Mouse (Mus musculus) heart, embryonic 10.5 days (tissue): ENCODE data around the gene Sptan1. TPM values are rescaled to one million over a fixed set of nuclear protein-coding genes. Genes with fewer than 3 reads are reported as not detected.

Source experiments
- DNase-seq: peaks from one replicate; pipeline ENCODE4 v3.0.0-alpha.2; 2017; ENCODE audit warnings: low spot score
- H3K27ac ChIP-seq: fragments of 300-500 bp; sonication (generic); 2 replicates; pipeline ENCODE4 v1.5.1; 2016; ENCODE audit warnings: mild to moderate bottlenecking
- H3K27me3 ChIP-seq: fragments of 300-500 bp; sonication (generic); 2 replicates; pipeline ENCODE4 v1.6.1; 2016; ENCODE audit warnings: mild to moderate bottlenecking; ENCODE audit not compliant: poor library complexity, insufficient read depth, severe bottlenecking
- H3K36me3 ChIP-seq: fragments of 300-500 bp; sonication (generic); 2 replicates; pipeline ENCODE4 v1.6.1; 2016; ENCODE audit warnings: mild to moderate bottlenecking, moderate library complexity
- H3K4me1 ChIP-seq: fragments of 300-500 bp; sonication (generic); 2 replicates; pipeline ENCODE4 v1.6.1; 2016; ENCODE audit warnings: mild to moderate bottlenecking
- H3K4me3 ChIP-seq: fragments of 300-500 bp; sonication (generic); 2 replicates; pipeline ENCODE4 v1.5.1; 2016; ENCODE audit warnings: mild to moderate bottlenecking, moderate library complexity
- H3K9me3 ChIP-seq: fragments of 300-500 bp; sonication (generic); 2 replicates; pipeline ENCODE4 v1.6.1; 2016; ENCODE audit warnings: mild to moderate bottlenecking, moderate library complexity
- WGBS: fragments of 180-500 bp; shearing (Covaris S2); methylation state at CpG from one replicate; pipeline ENCODE4 v1.1.7; 2016; 5-methylcytosine and 5-hydroxymethylcytosine counted together
- polyA plus RNA-seq: library from polyadenylated mRNA; unstranded; fragments of >200 nt; fragmentation: Nextera tagmentation; extraction: Ambion mirVana; gene quantifications from 2 replicates; pipeline ENCODE4 v1.2.1, GENCODE M21; 2016

Sptan1 gene
- 103 and 116 TPM in 2 replicates for polyA plus RNA-seq

DNA sequence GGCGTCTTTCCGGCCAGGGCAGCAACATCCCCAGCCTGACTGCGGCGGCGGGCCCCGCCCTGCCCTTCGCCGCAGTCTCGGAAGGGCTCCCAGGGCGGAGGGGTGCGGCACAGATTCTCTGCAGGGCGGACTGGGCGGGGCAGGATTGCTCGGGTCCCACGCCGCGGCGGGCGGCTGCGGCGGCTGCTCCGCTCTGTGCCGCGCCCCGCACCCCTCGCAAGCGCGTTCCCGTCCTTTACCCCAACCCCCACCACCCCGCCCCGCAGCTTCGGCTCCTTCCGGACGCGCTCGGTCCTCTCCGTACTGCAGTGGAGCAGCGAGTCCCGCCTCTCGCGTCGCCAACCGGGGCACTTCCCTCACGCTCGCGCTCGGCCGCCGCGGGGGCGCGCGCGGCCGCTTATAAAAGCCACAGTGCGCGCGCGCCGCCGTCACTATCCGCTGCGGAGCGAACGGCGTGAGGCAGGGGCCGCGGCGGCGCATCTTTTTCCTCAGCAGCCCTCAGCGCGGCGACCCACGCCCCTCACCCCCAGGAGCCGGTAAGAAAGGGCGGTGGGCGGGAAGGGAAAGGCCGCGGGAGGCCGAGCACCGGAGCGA lies at the start of gene Sptan1:
Gene Sptan1, plus strand, starts transcription at position 311 of the 594 bp plus-strand sequence.
- WGBS: 0% methylated on average over 71 of the region's 82 CpGs
- Histone ChIP-seq H3K9me3 (no peaks in the 10 kb centered on the region), H3K36me3 (peaks cover 27% of the 10 kb centered on the region), H3K27ac (peak within 1 kb of the TSS; percentile 96), H3K4me1 (peaks cover 36% of the 10 kb centered on the region), H3K27me3 (no peaks in the 10 kb centered on the region), H3K4me3 (peak within 1 kb of the TSS; percentile 85)
- peak; percentile 97 for DNase-seq

- peaks cover 91% of the 10 kb centered on the region for H3K36me3 ChIP-seq
- no peak for DNase-seq
- 93% methylated on average over 11 of the region's 11 CpGs for WGBS
- H3K4me1 ChIP-seq: 0 out of 2 replicates have a peak, but pooled peaks cover 4% of the 10 kb centered on the region
- H3K27ac ChIP-seq: no peak overlapping the region
- no peak overlapping the region for H3K4me3 ChIP-seq
- H3K9me3 ChIP-seq: no peaks in the 10 kb centered on the region
- no peaks in the 10 kb centered on the region for H3K27me3 ChIP-seq
These were observed 47.7 kb upstream of the Sptan1 start for GRCm38 (mm10) chr2:29917621-29918020.

DNA sequence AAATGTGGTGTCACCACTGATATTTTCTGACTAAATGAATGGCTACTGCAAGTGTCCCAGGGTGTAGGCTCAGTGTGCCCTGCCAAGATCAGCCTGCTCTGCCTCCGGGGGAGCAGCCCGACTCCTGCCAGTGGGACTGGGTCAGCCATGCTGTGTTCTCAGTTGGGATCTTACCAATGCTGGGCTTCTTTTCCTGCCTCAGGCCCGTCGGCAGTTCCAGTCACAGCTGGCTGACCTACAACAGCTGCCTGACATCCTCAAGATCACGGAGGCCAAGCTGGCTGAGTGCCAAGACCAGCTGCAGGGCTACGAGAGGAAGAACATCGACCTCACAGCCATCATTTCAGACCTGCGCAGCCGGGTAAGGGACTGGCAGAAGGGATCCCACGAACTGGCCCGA lies 43.3 kb upstream of the Sptan1 start:
- DNase-seq: no peak
- H3K27ac ChIP-seq: no peak overlapping the region
- peaks cover 93% of the 10 kb centered on the region for H3K36me3 ChIP-seq
- no peak overlapping the region for H3K4me3 ChIP-seq
- 73% methylated on average over 11 of the region's 11 CpGs for WGBS
- no peaks in the 10 kb centered on the region for H3K9me3 ChIP-seq
- 0 out of 2 replicates have a peak, but pooled peaks cover 4% of the 10 kb centered on the region for H3K4me1 ChIP-seq
- no peaks in the 10 kb centered on the region for H3K27me3 ChIP-seq

DNA sequence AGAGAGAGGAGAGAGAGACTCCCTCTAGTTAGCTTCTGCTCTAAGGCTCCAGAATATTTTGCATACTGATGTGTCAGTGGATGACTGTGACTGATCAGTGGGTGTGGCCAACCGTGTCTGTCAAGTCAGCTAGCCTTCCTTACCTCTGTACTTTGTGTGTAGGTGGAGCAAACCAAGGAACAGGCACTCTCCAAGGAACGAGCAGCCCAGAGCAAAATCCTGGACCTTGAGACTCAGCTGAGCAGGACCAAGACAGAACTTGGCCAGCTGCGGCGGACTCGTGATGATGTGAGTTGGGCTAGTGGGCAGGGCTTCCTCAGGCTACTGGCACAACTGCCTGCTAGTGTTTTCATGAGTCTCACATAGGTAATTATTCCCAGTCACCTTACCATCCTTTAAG lies 38.8 kb upstream of the Sptan1 start:
- H3K27ac ChIP-seq: no peak overlapping the region
- peaks cover 96% of the 10 kb centered on the region for H3K36me3 ChIP-seq
- H3K4me3 ChIP-seq: no peak overlapping the region
- H3K27me3 ChIP-seq: no peaks in the 10 kb centered on the region
- 0 out of 2 replicates have a peak, but pooled peaks cover 4% of the 10 kb centered on the region for H3K4me1 ChIP-seq
- H3K9me3 ChIP-seq: no peaks in the 10 kb centered on the region
- DNase-seq: no peak
- 88% methylated on average over 5 of the region's 5 CpGs for WGBS

GRCm38 (mm10) chr2:29930506-29930905 lies 34.9 kb upstream of the Sptan1 start:
- peaks cover 61% of the 10 kb centered on the region for H3K36me3 ChIP-seq

GRCm38 (mm10) chr2:29931194-29931593 lies 34.2 kb upstream of the Sptan1 start:
- H3K36me3 ChIP-seq: peaks cover 54% of the 10 kb centered on the region
- WGBS: 88% methylated on average over 6 of the region's 6 CpGs

More at GRCm38 (mm10) chr2:29930506-29930905, 34.9 kb upstream of the Sptan1 start:
- H3K9me3 ChIP-seq: no peaks in the 10 kb centered on the region
- no peaks in the 10 kb centered on the region for H3K27me3 ChIP-seq
- no peak overlapping the region for H3K4me3 ChIP-seq
- H3K27ac ChIP-seq: no peak overlapping the region
- 87% methylated on average over 10 of the region's 10 CpGs for WGBS
- no peak for DNase-seq
- H3K4me1 ChIP-seq: 0 out of 2 replicates have a peak, but pooled peaks cover 3% of the 10 kb centered on the region

GRCm38 (mm10) chr2:29934906-29935599 lies 30.3 kb upstream of the Sptan1 start, which contains the start of gene Gle1:
Gene Gle1, plus strand, starts transcription at chr2:29935426.
- H3K36me3 ChIP-seq: peaks cover 46% of the 10 kb centered on the region
- WGBS: 3% methylated on average over 44 of the region's 44 CpGs
- H3K9me3 ChIP-seq: no peaks in the 10 kb centered on the region
- H3K27me3 ChIP-seq: no peaks in the 10 kb centered on the region
- peak within 1 kb of the TSS; percentile 89 for H3K27ac ChIP-seq
- H3K4me1 ChIP-seq: peaks cover 9% of the 10 kb centered on the region
- H3K4me3 ChIP-seq: peak within 1 kb of the TSS; percentile 93
- DNase-seq: peak; percentile 98

More at GRCm38 (mm10) chr2:29931194-29931593, 34.2 kb upstream of the Sptan1 start:
- Histone ChIP-seq H3K4me3 (no peak overlapping the region), H3K27ac (no peak overlapping the region), H3K27me3 (no peaks in the 10 kb centered on the region), H3K4me1 (peaks cover 8% of the 10 kb centered on the region), H3K9me3 (no peaks in the 10 kb centered on the region)
- no peak for DNase-seq

GRCm38 (mm10) chr2:29940073-29940472 lies 25.3 kb upstream of the Sptan1 start:
- Histone ChIP-seq H3K27me3 (no peaks in the 10 kb centered on the region), H3K9me3 (no peaks in the 10 kb centered on the region), H3K27ac (no peak overlapping the region), H3K4me3 (no peak overlapping the region), H3K36me3 (peaks cover 75% of the 10 kb centered on the region), H3K4me1 (peaks cover 17% of the 10 kb centered on the region)
- 92% methylated on average over 9 of the region's 9 CpGs for WGBS
- no peak for DNase-seq

GRCm38 (mm10) chr2:29940826-29941225 lies 24.5 kb upstream of the Sptan1 start:
- no peak overlapping the region for H3K4me3 ChIP-seq
- DNase-seq: no peak
- no peaks in the 10 kb centered on the region for H3K27me3 ChIP-seq
- H3K27ac ChIP-seq: no peak overlapping the region
- H3K36me3 ChIP-seq: peaks cover 81% of the 10 kb centered on the region
- 91% methylated on average over 7 of the region's 7 CpGs for WGBS
- H3K4me1 ChIP-seq: peaks cover 17% of the 10 kb centered on the region
- no peaks in the 10 kb centered on the region for H3K9me3 ChIP-seq

DNA sequence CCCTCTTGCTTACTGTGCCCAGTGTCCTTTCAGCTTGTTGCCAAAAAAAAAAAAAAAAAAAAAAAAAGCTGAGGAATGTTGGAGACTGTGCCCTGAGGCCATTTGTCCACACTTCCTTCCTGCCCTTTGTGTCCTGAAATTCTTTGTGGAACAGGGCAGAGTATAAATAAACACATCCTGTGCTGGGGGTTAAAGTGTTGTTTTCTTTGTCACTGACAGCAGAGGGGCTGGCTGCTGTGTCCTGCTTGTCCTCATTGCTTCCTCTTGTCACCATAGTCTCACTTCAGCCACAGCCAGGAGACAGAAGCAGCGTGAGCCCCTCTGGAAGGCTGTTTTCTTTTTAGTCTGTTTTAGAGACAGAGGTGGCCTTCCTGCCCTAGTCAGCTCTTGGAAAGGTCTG lies 20.6 kb upstream of the Sptan1 start:
- Histone ChIP-seq H3K27ac (peak overlapping the region; percentile 76), H3K4me3 (no peak overlapping the region), H3K4me1 (peaks cover 13% of the 10 kb centered on the region), H3K9me3 (no peaks in the 10 kb centered on the region), H3K36me3 (peaks cover 92% of the 10 kb centered on the region), H3K27me3 (no peaks in the 10 kb centered on the region)
- no peak for DNase-seq
- 31% methylated on average over 1 of the region's 1 CpGs for WGBS

DNA sequence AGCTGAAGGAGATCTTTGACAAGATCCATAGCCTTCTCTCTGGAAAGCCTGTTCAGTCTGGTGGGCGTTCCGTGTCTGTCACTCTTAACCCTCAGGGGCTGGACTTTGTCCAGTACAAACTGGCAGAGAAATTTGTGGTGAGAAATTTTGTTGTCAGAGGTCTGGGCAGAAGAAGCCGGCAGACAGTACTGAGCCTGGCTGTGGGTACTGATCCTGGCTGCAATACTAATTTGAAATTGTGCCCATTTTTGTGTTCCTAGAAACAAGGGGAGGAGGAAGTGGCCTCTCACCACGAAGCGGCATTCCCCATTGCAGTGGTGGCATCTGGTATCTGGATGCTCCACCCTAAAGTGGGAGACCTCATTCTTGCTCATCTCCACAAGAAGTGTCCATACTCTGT lies 16.5 kb upstream of the Sptan1 start:
- WGBS: 94% methylated on average over 5 of the region's 5 CpGs
- Histone ChIP-seq H3K4me3 (no peak overlapping the region), H3K9me3 (no peaks in the 10 kb centered on the region), H3K27me3 (no peaks in the 10 kb centered on the region), H3K27ac (no peak overlapping the region), H3K4me1 (peaks cover 12% of the 10 kb centered on the region), H3K36me3 (peaks cover 84% of the 10 kb centered on the region)
- DNase-seq: no peak

DNA sequence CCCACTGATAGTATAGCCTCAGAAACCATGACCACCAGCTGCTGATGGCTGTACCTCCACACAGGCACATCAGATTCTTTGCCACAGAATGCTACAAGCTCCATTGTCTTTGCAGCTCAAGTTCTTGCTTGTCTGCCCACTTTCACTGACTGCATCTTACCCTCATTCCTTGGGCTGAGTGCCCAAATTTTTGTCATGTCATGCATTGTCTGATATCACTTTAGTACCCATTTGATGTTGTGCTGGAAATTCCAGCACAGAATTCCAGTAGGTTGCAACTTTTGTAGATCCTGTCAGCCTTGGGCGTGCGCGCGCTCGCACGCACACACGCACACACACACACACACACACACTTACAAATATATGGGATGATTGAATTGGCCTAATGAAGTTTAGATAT lies 4.1 kb upstream of the Sptan1 start:
- Histone ChIP-seq H3K36me3 (peaks cover 44% of the 10 kb centered on the region), H3K27ac (no peak overlapping the region), H3K9me3 (no peaks in the 10 kb centered on the region), H3K4me1 (peaks cover 12% of the 10 kb centered on the region), H3K4me3 (no peak overlapping the region), H3K27me3 (no peaks in the 10 kb centered on the region)
- no peak for DNase-seq
- 92% methylated on average over 7 of the region's 7 CpGs for WGBS
